Mouse (Mus musculus) left cerebral cortex, postnatal 10 days (tissue): Measurements from ENCODE around the gene Olfr888. TPM values are rescaled to one million over a fixed set of nuclear protein-coding genes. Genes with fewer than 3 reads are reported as not detected.

Experiments used
- DNase-seq, 2 experiments: peaks; one replicate each; pipeline ENCODE4 v3.0.0; 2021 to 2022; ENCODE audit warnings: low spot score in 2 of 2, mixed read lengths in 1 of 2; ENCODE audit errors: extremely low spot score in 1 of 2
- intact Hi-C: fragments of 180-260 bp; cut with DNase I; formaldehyde crosslinking; loops from one replicate; pipeline ENCODE4 v1.15.1; 2025
- total RNA-seq, 2 experiments: library from RNA; stranded (reverse); gene quantifications; 2 replicates each; pipeline ENCODE4 v1.2.3; 2021

Gene Olfr888
- not detected for total RNA-seq

- intact Hi-C loops: no loop called here
- DNase-seq: no peak
Observed at GRCm38 (mm10) chr9:38107828-38108227, at the start of gene Olfr888. Gene Olfr888 (plus strand): TSS chr9:38108128.

DNA sequence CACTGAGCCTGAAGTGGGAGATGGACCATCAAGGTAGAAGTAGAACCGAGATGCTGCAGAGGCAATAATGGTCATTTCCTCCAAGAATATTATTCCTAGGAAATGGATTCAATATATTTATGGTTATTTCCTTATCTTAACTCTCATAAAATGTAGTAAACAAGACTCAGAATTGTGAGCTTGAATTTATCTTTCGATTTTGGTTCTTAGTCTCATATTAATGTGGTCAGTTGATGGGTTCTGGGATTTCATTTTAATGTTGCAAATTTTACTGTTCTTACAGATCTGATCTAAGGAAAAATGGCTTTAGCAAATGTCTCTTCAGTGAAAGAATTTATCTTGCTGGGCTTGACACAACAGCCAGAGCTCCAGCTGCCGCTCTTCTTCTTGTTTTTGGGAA is 46.9 kb upstream of the Olfr888 start, which contains the start of gene Olfr885:
Gene Olfr885, plus strand, starts transcription at position 301 of the 400 bp plus-strand sequence.
- no peak for DNase-seq
- intact Hi-C loops: no loop called here

DNA sequence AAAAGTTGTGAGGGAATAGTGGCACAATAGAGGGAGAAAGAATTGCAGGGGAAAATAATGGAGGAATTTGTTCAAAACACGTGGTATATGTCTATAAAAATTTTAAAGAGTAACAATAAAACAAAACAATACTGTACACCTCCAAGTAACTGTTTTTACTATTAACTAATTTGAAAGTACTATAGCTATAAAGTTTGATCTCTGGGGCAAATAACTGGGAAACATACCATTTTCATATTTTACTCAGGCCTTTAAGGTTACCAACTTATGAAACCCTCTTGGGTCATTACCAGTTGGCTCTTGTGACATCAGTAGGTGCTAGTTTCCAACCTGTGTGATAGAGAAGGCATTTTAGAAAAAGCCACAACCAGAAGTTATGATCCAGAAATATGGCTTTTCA is 24.2 kb upstream of the Olfr888 start, which contains the start of gene Olfr887:
Gene Olfr887, plus strand, starts transcription at position 301 of the 400 bp plus-strand sequence.
- DNase-seq: no peak
- intact Hi-C loops: no loop called here

DNA sequence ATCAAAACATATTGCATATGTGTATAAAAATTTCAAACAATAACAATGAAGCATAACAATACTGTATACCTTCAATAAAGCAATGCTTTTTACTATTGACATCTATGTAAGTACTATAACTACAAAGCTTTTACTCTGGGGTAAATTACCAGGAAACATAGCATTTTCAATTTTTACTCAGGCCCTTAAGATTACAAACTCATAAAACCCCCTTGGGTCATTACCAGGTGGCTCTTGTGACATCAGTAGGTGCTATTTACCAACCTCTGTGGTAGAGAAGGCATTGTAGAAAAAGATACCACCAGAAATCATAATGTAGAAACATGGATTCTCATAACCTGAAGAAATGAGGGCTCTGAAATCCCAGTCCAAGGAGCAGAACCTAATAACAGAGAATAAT is 7.0 kb downstream of the Olfr888 start, which contains the start of gene Olfr889:
Gene Olfr889, plus strand, starts transcription at position 301 of the 400 bp plus-strand sequence.
- no peak for DNase-seq

GRCm38 (mm10) chr9:38142217-38142616 is 34.3 kb downstream of the Olfr888 start, which contains the start of gene Olfr890:
Gene Olfr890 (plus strand): TSS chr9:38142517.
- DNase-seq: no peak
- intact Hi-C loops: no loop called here

More for the DNA sequence above, 7.0 kb downstream of the Olfr888 start, which contains the start of gene Olfr889:
- intact Hi-C loops: no loop called here

Other genes with a start within 250 kb of the Olfr888 start
- under 1 TPM in 1 of 2 experiments, not detected in 1; 0.06 TPM for gene Olfr145, start 211.4 kb upstream of the Olfr888 start, total RNA-seq
- gene Olfr878, start 190.3 kb upstream of the Olfr888 start, total RNA-seq: not detected
- not detected for gene Olfr881, start 116.3 kb upstream of the Olfr888 start, total RNA-seq
- not detected for gene Olfr883, start 82.3 kb upstream of the Olfr888 start, total RNA-seq
- gene Olfr884, start 61.6 kb upstream of the Olfr888 start, total RNA-seq: not detected
- not detected for gene Olfr885, start 46.8 kb upstream of the Olfr888 start, total RNA-seq
- gene Olfr887, start 24.1 kb upstream of the Olfr888 start, total RNA-seq: under 1 TPM in 1 of 2 experiments, not detected in 1; 0.06 TPM
- not detected for gene Olfr889, start 7.1 kb downstream of the Olfr888 start, total RNA-seq
- not detected for gene Olfr890, start 34.4 kb downstream of the Olfr888 start, total RNA-seq
- not detected for gene Olfr891, start 72.7 kb downstream of the Olfr888 start, total RNA-seq
- gene Olfr893, start 100.2 kb downstream of the Olfr888 start, total RNA-seq: not detected
- gene Olfr894, start 109.9 kb downstream of the Olfr888 start, total RNA-seq: not detected
- gene Olfr143, start 144.6 kb downstream of the Olfr888 start, total RNA-seq: not detected
- not detected for gene Olfr895, start 159.7 kb downstream of the Olfr888 start, total RNA-seq
- gene Olfr896-ps1, start 183.0 kb downstream of the Olfr888 start, total RNA-seq: not detected
- gene Olfr25, start 220.9 kb downstream of the Olfr888 start, total RNA-seq: not detected
- gene Olfr898, start 240.3 kb downstream of the Olfr888 start, total RNA-seq: not detected